Mouse (Mus musculus) spleen, adult 2 months (tissue): Measurements from ENCODE around the gene Rerg. TPM values are rescaled to one million over a fixed set of nuclear protein-coding genes. Genes with fewer than 3 reads are reported as not detected.

Experiments
- DNase-seq, 2 experiments: peaks; one replicate each; pipeline versions ENCODE4 v3.0.0 to v3.0.0-alpha.2; 2012 to 2021; ENCODE audit warnings: low spot score in 2 of 2, low read depth in 1 of 2
- H3K27ac ChIP-seq: fragments of 200-500 bp; 2 replicates; pipeline ENCODE4 v1.5.1; 2012; ENCODE audit warnings: low read length, inconsistent platforms; ENCODE audit not compliant: insufficient read depth
- H3K27me3 ChIP-seq: fragments of 200-500 bp; 2 replicates; pipeline ENCODE4 v1.6.1; 2012; ENCODE audit warnings: mild to moderate bottlenecking, moderate library complexity, low read length, inconsistent platforms; ENCODE audit not compliant: control insufficient read depth, insufficient read depth
- H3K36me3 ChIP-seq: fragments of 200-500 bp; 2 replicates; pipeline ENCODE4 v1.6.1; 2012; ENCODE audit warnings: mild to moderate bottlenecking, low read length, inconsistent platforms; ENCODE audit not compliant: control insufficient read depth, insufficient read depth
- H3K4me1 ChIP-seq: fragments of 200-500 bp; 2 replicates; pipeline ENCODE4 v1.6.1; 2011; ENCODE audit warnings: inconsistent platforms; ENCODE audit not compliant: control insufficient read depth, insufficient read depth, insufficient read length
- H3K4me3 ChIP-seq: fragments of 200-500 bp; 2 replicates; pipeline ENCODE4 v1.5.1; 2011; ENCODE audit warnings: mild to moderate bottlenecking, inconsistent platforms; ENCODE audit not compliant: insufficient read depth, insufficient read length; ENCODE audit errors: extremely low read depth
- CTCF ChIP-seq: fragments of 200-500 bp; IDR thresholded peaks from 2 replicates; pipeline ENCODE4 v1.5.1; 2011; ENCODE audit warnings: mild to moderate bottlenecking, inconsistent platforms; ENCODE audit not compliant: insufficient read depth, insufficient read length, insufficient replicate concordance; ENCODE audit errors: extremely low read depth
- POLR2A ChIP-seq: fragments of 200-500 bp; IDR thresholded peaks from 2 replicates; pipeline ENCODE4 v1.6.1; 2011; ENCODE audit warnings: low read depth, low read length, inconsistent platforms
- WGBS: fragments of 180-500 bp; shearing (Covaris S2); methylation state at CpG from one replicate; pipeline ENCODE4 v1.1.7; 2018; 5-methylcytosine and 5-hydroxymethylcytosine counted together
- polyA plus RNA-seq: library from polyadenylated mRNA; depleted of rRNA; stranded (reverse); fragments of >200 nt; gene quantifications from 2 replicates; pipeline ENCODE4 v1.2.3, GENCODE M21; 2012

Rerg gene
- polyA plus RNA-seq, 1 experiment = 0.07 TPM

- no peak for DNase-seq
- H3K27ac ChIP-seq = no peak overlapping the region
- H3K4me1 ChIP-seq = peaks cover 2% of the 10 kb centered on the region; the same call in 1 of the 2 replicates
- TF ChIP-seq POLR2A (no peak), CTCF (no peak)
- H3K4me3 ChIP-seq = no peak overlapping the region
- H3K36me3 ChIP-seq = no peaks in the 10 kb centered on the region
- WGBS = 41% methylated on average over 10 of the region's 10 CpGs
- no peaks in the 10 kb centered on the region for H3K27me3 ChIP-seq
Observed at GRCm38 (mm10) chr6:137063239-137063940, 106.9 kb downstream of the Rerg start.

GRCm38 (mm10) chr6:137061880-137062531, 108.3 kb downstream of the Rerg start:
- WGBS = 89% methylated on average over 18 of the region's 18 CpGs
- H3K4me1 ChIP-seq = peaks cover 2% of the 10 kb centered on the region; the same call in 1 of the 2 replicates
- no peak for TF ChIP-seq CTCF
- TF ChIP-seq POLR2A = no peak
- H3K27ac ChIP-seq = no peak overlapping the region
- no peak overlapping the region for H3K4me3 ChIP-seq
- H3K27me3 ChIP-seq = no peaks in the 10 kb centered on the region
- no peaks in the 10 kb centered on the region for H3K36me3 ChIP-seq
- DNase-seq = no peak

GRCm38 (mm10) chr6:137060595-137060994, 109.7 kb downstream of the Rerg start:
- Histone ChIP-seq H3K36me3 (no peaks in the 10 kb centered on the region), H3K4me1 (peaks cover 2% of the 10 kb centered on the region; the same call in 1 of the 2 replicates), H3K27ac (no peak overlapping the region), H3K27me3 (no peaks in the 10 kb centered on the region), H3K4me3 (no peak overlapping the region)
- WGBS = 81% methylated on average over 5 of the region's 5 CpGs
- TF ChIP-seq POLR2A (no peak), CTCF (no peak)
- no peak for DNase-seq

GRCm38 (mm10) chr6:137058257-137058656, 112.0 kb downstream of the Rerg start:
- 91% methylated on average over 2 of the region's 2 CpGs for WGBS
- no peak for DNase-seq
- Histone ChIP-seq H3K4me3 (no peak overlapping the region), H3K27ac (no peak overlapping the region), H3K27me3 (no peaks in the 10 kb centered on the region), H3K4me1 (no peaks in the 10 kb centered on the region), H3K36me3 (no peaks in the 10 kb centered on the region)
- TF ChIP-seq CTCF (no peak), POLR2A (no peak)

GRCm38 (mm10) chr6:137054073-137054472, 116.2 kb downstream of the Rerg start:
- DNase-seq = no peak
- H3K27ac ChIP-seq = no peak overlapping the region
- H3K4me3 ChIP-seq = no peak overlapping the region
- TF ChIP-seq POLR2A = no peak
- no peak for TF ChIP-seq CTCF
- H3K27me3 ChIP-seq = no peaks in the 10 kb centered on the region
- H3K4me1 ChIP-seq = no peaks in the 10 kb centered on the region
- H3K36me3 ChIP-seq = no peaks in the 10 kb centered on the region
- 63% methylated on average over 2 of the region's 2 CpGs for WGBS

- WGBS = 81% methylated on average over 5 of the region's 5 CpGs
- H3K4me1 ChIP-seq = no peaks in the 10 kb centered on the region
- H3K27ac ChIP-seq = no peak overlapping the region
- no peaks in the 10 kb centered on the region for H3K27me3 ChIP-seq
- H3K4me3 ChIP-seq = no peak overlapping the region
- no peaks in the 10 kb centered on the region for H3K36me3 ChIP-seq
- DNase-seq = no peak
- TF ChIP-seq CTCF (peak; percentile 21; the same call in 1 of the 2 replicates), POLR2A (no peak)
Observed at GRCm38 (mm10) chr6:137053464-137053863, 116.8 kb downstream of the Rerg start.

GRCm38 (mm10) chr6:137053006-137053405, 117.3 kb downstream of the Rerg start:
- TF ChIP-seq POLR2A = no peak
- DNase-seq = no peak
- no peak overlapping the region for H3K4me3 ChIP-seq
- H3K27ac ChIP-seq = no peak overlapping the region
- no peaks in the 10 kb centered on the region for H3K4me1 ChIP-seq
- H3K27me3 ChIP-seq = no peaks in the 10 kb centered on the region
- 90% methylated on average over 9 of the region's 9 CpGs for WGBS
- H3K36me3 ChIP-seq = no peaks in the 10 kb centered on the region
